9 mouse cellular contexts compared by ENCODE assay signal in the genomic region with DNA sequence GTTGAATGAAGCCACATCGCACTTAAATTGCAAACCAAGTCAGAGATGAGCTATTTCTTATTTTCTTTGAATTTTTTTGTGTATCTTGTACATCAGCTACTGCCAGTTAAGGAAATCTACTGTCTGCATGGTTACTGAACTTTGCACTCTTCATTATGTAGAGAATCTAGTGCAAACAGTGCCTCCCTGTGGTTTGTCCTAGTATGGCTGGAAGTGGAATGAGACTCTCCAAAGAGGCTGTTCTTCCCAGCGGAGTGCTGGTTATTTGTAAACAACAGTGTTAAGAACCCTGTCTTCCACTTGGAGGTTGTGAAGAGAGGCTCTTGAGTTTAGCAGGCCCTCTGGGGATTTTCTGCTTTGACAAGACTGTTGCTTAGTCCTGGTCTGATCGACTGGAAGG. TPM values are rescaled to one million over a fixed set of nuclear protein-coding genes. Genes with fewer than 3 reads are reported as not detected.
DNase-seq lines count a peak whose midpoint lies in the region; ATAC-seq and TF ChIP-seq lines count a peak whose summit lies in the region.
"Had no signal": no experiment of that assay in that cellular context is flagged by ENCODE, and none has a peak within 500 bp of the region (broad histone marks: within the 10 kb centered on the region; RNA-seq: fewer than 3 reads in every experiment).

No protein-coding gene starts in this region.

- intact Hi-C loops in left cerebral cortex, adult 2 months (cut with DNase I): loop anchor here (5.0 kb wide), 3 partner anchors 48 to 118 kb away; partner anchors contain the start of genes Lysmd3, Mblac2 and Polr3g
- intact Hi-C loops in heart, postnatal 36 days (cut with DNase I): loop anchor here (5.0 to 10.0 kb wide), 4 partner anchors 48 to 896 kb away; partner anchors contain the start of genes Lysmd3, Mblac2 and Polr3g
- intact Hi-C loops in gastrocnemius, postnatal 36 days (cut with DNase I): loop anchor here (2.0 to 5.0 kb wide), 2 partner anchors 118 to 322 kb away; no protein-coding TSS in a partner anchor

- H3K4me3 ChIP-seq in left cerebral cortex, adult 2 months: no peak overlapping the region
- H3K4me3 ChIP-seq in cerebellum, adult 2 months (replicated peaks; ENCODE audit: insufficient read depth, low read depth, low read length): no peak overlapping the region
- H3K4me3 ChIP-seq in midbrain, embryonic 16.5 days (ENCODE audit: low read depth, low read length): no peak overlapping the region

- H3K27ac ChIP-seq in left cerebral cortex, adult 2 months: no peak overlapping the region
- H3K27ac ChIP-seq in cerebellum, adult 2 months (ENCODE audit: insufficient read depth, low read length): no peak overlapping the region
- no peak overlapping the region for H3K27ac ChIP-seq in midbrain, embryonic 16.5 days (ENCODE audit: low read length)
- H3K27ac ChIP-seq: macrophage had no signal

- ATAC-seq in midbrain, embryonic 16.5 days: peak; percentile 34; the same call in 1 of the 2 replicates

- H3K27me3 ChIP-seq in cerebellum, adult 2 months (ENCODE audit: control insufficient read depth, insufficient read depth, low read length): no peaks in the 10 kb centered on the region
- H3K27me3 ChIP-seq in midbrain, embryonic 16.5 days (ENCODE audit: control insufficient read depth, insufficient read depth, low read depth, low read length): no peaks in the 10 kb centered on the region

- H3K9me3 ChIP-seq in midbrain, embryonic 16.5 days (replicated peaks; ENCODE audit: control insufficient read depth, low read length, poor library complexity, severe bottlenecking): no peaks in the 10 kb centered on the region

- H3K9ac ChIP-seq in midbrain, embryonic 16.5 days (ENCODE audit: low read depth, low read length): no peak overlapping the region

- no peak for TF ChIP-seq POLR2A in cerebellum, adult 2 months (IDR thresholded peaks at IDR 0.05; ENCODE audit: borderline replicate concordance, insufficient read depth, low read length)

- H3K4me1 ChIP-seq in cerebellum, adult 2 months (ENCODE audit: control insufficient read depth, insufficient read depth, low read length): no peaks in the 10 kb centered on the region
- H3K4me1 ChIP-seq in midbrain, embryonic 16.5 days (ENCODE audit: control insufficient read depth, insufficient read depth, low read length): no peaks in the 10 kb centered on the region

- TF ChIP-seq CTCF in left cerebral cortex, adult 2 months (IDR thresholded peaks at IDR 0.05): peak; percentile 72
- peak; percentile 45; the same call in 1 of the 2 replicates for TF ChIP-seq CTCF in cerebellum, adult 2 months (IDR thresholded peaks at IDR 0.05; ENCODE audit: borderline replicate concordance, insufficient read depth, low read depth, low read length)

- no peak overlapping the region for H3K4me2 ChIP-seq in midbrain, embryonic 16.5 days (ENCODE audit: low read length)

- 39% methylated on average over 3 of the region's 3 CpGs for WGBS in cerebellum, adult 2 months
- 26% methylated on average over 3 of the region's 3 CpGs for WGBS in large intestine, adult 2 months
- 36% methylated on average over 3 of the region's 3 CpGs for WGBS in midbrain, embryonic 16.5 days

- DNase-seq in left cerebral cortex, adult 2 months (ENCODE audit: extremely low spot score in 1 of 2, low spot score in 2 of 2): peak in 1 of 2 experiments; percentile 49
- DNase-seq in left cerebral cortex, adult 11 months (ENCODE audit: low spot score): no peak
- DNase-seq in MEL-GATA-1-ER (ENCODE audit: extremely low read depth, low read depth): peak; percentile 52
- peak; percentile 17 to 31 for DNase-seq in cerebellum, adult 2 months
- DNase-seq in heart, postnatal 36 days: peak; percentile 28 to 37
- DNase-seq in large intestine, adult 2 months (ENCODE audit: low read depth, low spot score): peak; percentile 28
- no peak for DNase-seq in gastrocnemius, postnatal 36 days

- H3K36me3 ChIP-seq in midbrain, embryonic 16.5 days (ENCODE audit: control insufficient read depth, insufficient read depth, low read length): no peaks in the 10 kb centered on the region

RNA-seq across cellular contexts. Expression of gene Cetn3, which starts 22.5 kb away (rescaled TPM):
- total RNA-seq in left cerebral cortex, adult 2 months (2021): 100 to 1,000 TPM; 110 to 118 TPM
- 134 and 142 TPM in 2 replicates for polyA plus RNA-seq in cerebellum, adult 2 months (2012; rRNA removed)
- total RNA-seq in heart, postnatal 36 days (2021): 10 to 100 TPM; 54.4 to 69.7 TPM
- polyA plus RNA-seq in large intestine, adult 2 months (2012; rRNA removed): 4.3 and 5.6 TPM in 2 replicates
- polyA plus RNA-seq in midbrain, embryonic 16.5 days (2015; fragmentation: Nextera tagmentation; extraction: Ambion mirVana): 208 and 218 TPM in 2 replicates
- 10 to 100 TPM; 23.2 to 28.0 TPM for total RNA-seq in gastrocnemius, postnatal 36 days (2021)

RNA-seq across cellular contexts. Expression of gene Mblac2, which starts 49.2 kb away (rescaled TPM):
- total RNA-seq in left cerebral cortex, adult 2 months (2021): 10 to 100 TPM; 19.5 to 21.7 TPM
- 20.8 and 21.6 TPM in 2 replicates for polyA plus RNA-seq in cerebellum, adult 2 months (2012; rRNA removed)
- 1 to 10 TPM; 2.8 to 4.9 TPM for total RNA-seq in heart, postnatal 36 days (2021)
- polyA plus RNA-seq in large intestine, adult 2 months (2012; rRNA removed): 0.64 and 1.5 TPM in 2 replicates
- polyA plus RNA-seq in midbrain, embryonic 16.5 days (2015; fragmentation: Nextera tagmentation; extraction: Ambion mirVana): 41.3 and 55.4 TPM in 2 replicates
- total RNA-seq in gastrocnemius, postnatal 36 days (2021): 1 to 10 TPM in 1 of 2 experiments, under 1 TPM in 1; 0.94 to 1.1 TPM

RNA-seq across cellular contexts. Expression of gene Polr3g, which starts 49.6 kb away (rescaled TPM):
- total RNA-seq in left cerebral cortex, adult 2 months (2021): 1 to 10 TPM; 2.9 to 5.3 TPM
- 4.8 and 5.2 TPM in 2 replicates for polyA plus RNA-seq in cerebellum, adult 2 months (2012; rRNA removed)
- 1 to 10 TPM; 2.7 to 3.7 TPM for total RNA-seq in heart, postnatal 36 days (2021)
- 2.5 and 4.9 TPM in 2 replicates for polyA plus RNA-seq in large intestine, adult 2 months (2012; rRNA removed)
- polyA plus RNA-seq in midbrain, embryonic 16.5 days (2015; fragmentation: Nextera tagmentation; extraction: Ambion mirVana): 3.3 and 3.8 TPM in 2 replicates
- 1 to 10 TPM; 1.1 to 1.3 TPM for total RNA-seq in gastrocnemius, postnatal 36 days (2021)

Comparison
In these comparisons a context has a peak if more than half of its experiments do, and no peak if none do; other contexts are left out.
1. DNase-seq: peak in MEL-GATA-1-ER (single experiment), cerebellum, adult 2 months (2 of 2), heart, postnatal 36 days (2 of 2) and large intestine, adult 2 months (single experiment); none in left cerebral cortex, adult 11 months (single experiment) and gastrocnemius, postnatal 36 days (0 of 2).